Mouse (Mus musculus): ENCODE measurements around the gene E130114P18Rik. TPM values are rescaled to one million over a fixed set of nuclear protein-coding genes. Genes with fewer than 3 reads are reported as not detected.

The E130114P18Rik gene
- polyA plus RNA-seq, 1 experiment from 2014 or later = 21.3 TPM

GRCm38 (mm10) chr4:97582796-97583430, 195.0 kb downstream of the E130114P18Rik start:
- DNase-seq (ENCODE audit: extremely low spot score, low spot score) = no peak
- Histone ChIP-seq H3K27ac (peak overlapping the region; percentile 87), H3K36me3 (replicated peaks) (no peaks in the 10 kb centered on the region), H3K4me3 (peak overlapping the region; percentile 48), H3K9me3 (no peaks in the 10 kb centered on the region), H3K4me1 (peaks cover 98% of the 10 kb centered on the region), H3K27me3 (ENCODE audit: poor library complexity, severe bottlenecking) (no peaks in the 10 kb centered on the region)
- 29% methylated on average over 15 of the region's 15 CpGs for WGBS

DNA sequence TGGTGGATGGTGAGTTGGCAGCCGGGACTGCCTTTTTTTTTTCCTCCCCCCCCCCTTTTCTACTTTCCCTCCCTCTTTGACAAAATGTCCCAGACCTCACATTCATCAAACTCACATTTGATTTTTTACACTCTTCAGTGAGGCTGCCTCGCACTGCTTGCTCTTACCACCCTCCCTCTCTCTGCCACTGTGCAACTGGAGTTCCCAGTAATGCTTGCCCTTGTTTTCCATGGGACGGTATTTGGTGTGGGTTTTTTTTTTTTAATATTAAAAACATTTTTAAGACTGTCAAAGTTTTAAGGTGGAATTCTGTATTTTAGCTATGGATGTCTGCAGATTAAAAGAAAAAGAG, 195.8 kb downstream of the E130114P18Rik start:
- Histone ChIP-seq H3K27me3 (ENCODE audit: poor library complexity, severe bottlenecking) (no peaks in the 10 kb centered on the region), H3K4me3 (peak overlapping the region; percentile 48), H3K9me3 (no peaks in the 10 kb centered on the region), H3K36me3 (replicated peaks) (no peaks in the 10 kb centered on the region), H3K27ac (peak overlapping the region; percentile 87), H3K4me1 (peaks cover 98% of the 10 kb centered on the region)
- WGBS = 73% methylated on average over 3 of the region's 3 CpGs
- DNase-seq (ENCODE audit: extremely low spot score, low spot score) = no peak

DNA sequence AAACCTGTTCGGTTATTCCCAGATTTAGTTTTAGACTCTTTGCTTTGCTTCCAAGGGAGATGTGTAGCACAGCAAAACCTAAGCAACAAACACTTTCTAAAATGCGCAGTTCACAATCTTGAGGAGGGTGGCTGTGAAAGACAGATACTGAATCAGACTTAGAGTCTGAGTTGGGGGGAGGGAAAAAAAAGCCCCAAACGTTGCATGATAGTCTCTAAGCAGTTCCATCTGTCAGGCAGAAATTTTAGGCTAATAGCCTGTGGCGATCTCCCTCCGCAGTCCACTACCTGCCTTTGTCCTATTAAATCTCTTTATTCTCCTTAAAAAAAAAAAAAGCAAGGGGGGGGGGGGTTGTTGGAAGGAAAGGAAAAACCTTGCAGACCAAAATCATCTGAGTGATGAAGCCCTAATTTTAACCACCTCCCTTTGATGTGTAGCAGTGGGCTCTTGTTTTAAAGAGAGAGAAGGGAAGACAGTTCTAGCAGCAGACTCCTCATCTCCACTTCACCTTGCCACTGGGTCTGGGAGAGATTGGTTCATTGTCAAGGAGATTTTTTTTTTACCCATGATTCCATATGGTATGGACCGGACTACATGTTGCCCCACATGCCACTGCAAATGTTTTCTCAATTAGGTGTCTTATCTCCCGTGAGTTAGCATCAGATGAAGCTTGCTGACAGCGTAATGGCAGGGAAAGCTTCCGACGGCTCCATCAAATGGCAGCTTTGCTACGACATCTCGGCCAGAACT, 196.4 kb downstream of the E130114P18Rik start:
- peak; percentile 19 for DNase-seq (ENCODE audit: extremely low spot score, low spot score)
- H3K36me3 ChIP-seq (replicated peaks) = no peaks in the 10 kb centered on the region
- H3K27ac ChIP-seq = peak overlapping the region; percentile 87
- H3K4me1 ChIP-seq = peaks cover 94% of the 10 kb centered on the region
- H3K27me3 ChIP-seq (ENCODE audit: poor library complexity, severe bottlenecking) = no peaks in the 10 kb centered on the region
- H3K4me3 ChIP-seq = peak overlapping the region; percentile 48
- 56% methylated on average over 12 of the region's 12 CpGs for WGBS
- H3K9me3 ChIP-seq = no peaks in the 10 kb centered on the region

DNA sequence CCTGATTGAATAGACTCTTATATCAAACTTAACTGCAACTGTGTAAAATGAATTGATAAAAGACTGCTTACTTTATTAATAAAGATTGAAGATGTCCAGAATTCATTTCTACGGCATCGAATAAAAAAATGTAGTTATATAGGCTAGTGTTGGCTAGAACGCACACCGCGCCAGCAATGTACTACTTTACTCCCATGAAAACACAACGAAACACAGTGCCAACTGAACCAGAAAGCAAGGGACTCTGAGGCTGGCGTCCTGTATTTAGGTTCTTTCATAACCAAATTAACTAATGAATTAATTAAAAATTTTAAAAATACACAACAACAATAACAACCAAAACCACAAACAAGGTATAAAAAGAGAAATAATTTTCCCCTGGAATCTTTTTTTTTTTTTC, 197.0 kb downstream of the E130114P18Rik start:
- H3K4me3 ChIP-seq = peak overlapping the region; percentile 48; the same call in 1 of the 2 replicates
- H3K9me3 ChIP-seq = no peaks in the 10 kb centered on the region
- H3K36me3 ChIP-seq (replicated peaks) = no peaks in the 10 kb centered on the region
- no peaks in the 10 kb centered on the region for H3K27me3 ChIP-seq (ENCODE audit: poor library complexity, severe bottlenecking)
- H3K4me1 ChIP-seq = peaks cover 90% of the 10 kb centered on the region
- WGBS = 80% methylated on average over 7 of the region's 7 CpGs
- H3K27ac ChIP-seq = peak overlapping the region; percentile 87
- no peak for DNase-seq (ENCODE audit: extremely low spot score, low spot score)

DNA sequence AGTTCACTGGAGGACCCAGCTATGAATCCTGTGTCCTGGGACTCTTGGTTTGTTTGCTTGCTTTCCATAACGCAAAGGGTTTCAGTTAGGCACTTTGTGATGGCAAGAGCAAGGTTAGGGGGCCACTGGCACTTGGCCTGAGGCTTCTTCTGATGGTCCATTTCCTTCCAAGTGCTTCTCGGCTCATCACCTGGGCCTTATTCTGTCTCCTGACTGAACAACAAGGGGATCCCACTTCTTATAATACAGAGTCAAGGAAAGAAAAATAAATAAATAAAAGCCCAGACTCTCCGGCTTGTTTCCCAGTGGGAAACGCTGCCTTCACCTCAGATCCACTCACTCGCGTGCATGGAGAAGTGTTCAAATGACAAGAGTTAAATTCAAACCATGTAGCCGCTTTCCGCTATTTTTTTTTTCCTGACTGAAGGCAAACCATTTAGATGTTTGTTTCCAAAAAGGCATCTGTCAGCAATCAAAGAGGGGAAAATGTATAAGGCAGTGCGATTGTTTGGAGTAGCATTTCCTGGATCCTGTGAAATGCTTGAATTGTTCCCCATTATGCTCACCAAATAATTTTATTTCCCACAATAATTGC, 199.2 kb downstream of the E130114P18Rik start:
- H3K27ac ChIP-seq = peak overlapping the region; percentile 17; the same call in 1 of the 2 replicates
- no peaks in the 10 kb centered on the region; the same call in 1 of the 2 replicates for H3K36me3 ChIP-seq (replicated peaks)
- WGBS = 74% methylated on average over 9 of the region's 9 CpGs
- DNase-seq (ENCODE audit: extremely low spot score, low spot score) = no peak
- H3K27me3 ChIP-seq (ENCODE audit: poor library complexity, severe bottlenecking) = no peaks in the 10 kb centered on the region
- H3K4me3 ChIP-seq = no peak overlapping the region
- H3K4me1 ChIP-seq = peaks cover 79% of the 10 kb centered on the region
- H3K9me3 ChIP-seq = no peaks in the 10 kb centered on the region

DNA sequence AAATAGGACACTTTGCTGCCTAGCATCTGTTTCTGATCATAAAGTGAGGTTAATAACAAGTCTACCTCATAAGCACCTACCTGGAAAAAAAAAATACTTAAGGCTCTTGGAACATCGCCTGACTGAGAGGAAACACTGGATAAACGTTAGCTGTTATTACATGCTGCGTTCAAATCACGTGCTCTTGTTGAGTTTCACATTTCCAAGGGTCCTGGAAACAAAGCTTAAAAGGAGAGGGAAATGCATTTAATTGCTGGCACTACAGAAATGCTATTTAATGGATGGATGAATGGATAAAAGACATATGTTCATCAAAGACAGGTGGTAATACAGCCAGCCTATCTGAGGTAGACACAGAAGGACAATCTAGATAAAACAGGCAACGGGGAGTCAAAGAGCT, 200.4 kb downstream of the E130114P18Rik start:
- Histone ChIP-seq H3K36me3 (replicated peaks) (no peaks in the 10 kb centered on the region; the same call in 1 of the 2 replicates), H3K27ac (peak overlapping the region; percentile 17; the same call in 1 of the 2 replicates), H3K9me3 (no peaks in the 10 kb centered on the region), H3K4me1 (peaks cover 66% of the 10 kb centered on the region), H3K4me3 (no peak overlapping the region), H3K27me3 (ENCODE audit: poor library complexity, severe bottlenecking) (no peaks in the 10 kb centered on the region)
- WGBS = 71% methylated on average over 5 of the region's 5 CpGs
- no peak for DNase-seq (ENCODE audit: extremely low spot score, low spot score)

DNA sequence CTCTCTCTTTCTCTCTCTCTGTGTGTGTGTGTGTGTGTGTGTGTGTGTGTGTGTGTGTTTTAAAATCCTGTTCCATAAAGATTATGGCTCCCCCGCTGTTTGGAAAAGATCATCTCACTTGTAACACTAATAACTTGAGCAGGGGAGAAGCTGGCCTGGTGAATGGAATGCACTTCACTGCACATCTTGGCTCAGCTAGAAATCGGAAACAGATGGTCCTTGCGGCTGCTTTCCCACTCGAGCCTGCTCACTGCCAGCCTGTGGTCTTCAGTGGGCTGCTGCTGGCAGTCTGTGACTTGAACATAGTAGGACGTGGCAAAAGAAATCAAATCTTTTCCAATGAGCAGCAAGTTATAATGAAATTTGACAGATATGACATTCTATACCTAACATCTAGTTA, 202.4 kb downstream of the E130114P18Rik start:
- H3K4me1 ChIP-seq = peaks cover 50% of the 10 kb centered on the region
- WGBS = 51% methylated on average over 5 of the region's 5 CpGs
- no peaks in the 10 kb centered on the region for H3K9me3 ChIP-seq
- H3K27ac ChIP-seq = peak overlapping the region; percentile 17; the same call in 1 of the 2 replicates
- no peaks in the 10 kb centered on the region for H3K27me3 ChIP-seq (ENCODE audit: poor library complexity, severe bottlenecking)
- no peak for DNase-seq (ENCODE audit: extremely low spot score, low spot score)
- H3K4me3 ChIP-seq = no peak overlapping the region
- no peaks in the 10 kb centered on the region; the same call in 1 of the 2 replicates for H3K36me3 ChIP-seq (replicated peaks)

DNA sequence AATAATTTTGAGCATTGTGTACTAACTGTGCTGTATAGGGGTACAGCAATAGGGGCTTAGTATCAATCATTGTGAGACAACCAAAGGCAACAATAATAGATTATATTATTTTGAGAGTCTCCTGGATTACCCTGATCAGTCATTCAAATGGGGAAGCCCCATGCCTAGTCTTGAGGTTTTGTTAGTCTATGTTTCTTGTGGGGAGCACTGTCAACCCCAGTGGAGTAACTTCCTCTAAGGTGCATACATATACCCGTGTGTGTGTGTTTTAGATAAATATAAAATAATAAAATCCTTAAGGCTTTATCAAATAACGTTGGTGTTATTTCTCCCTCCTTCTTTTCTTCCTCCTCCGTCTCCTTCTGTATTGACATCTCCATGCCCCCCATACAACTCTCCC, 208.6 kb downstream of the E130114P18Rik start:
- Histone ChIP-seq H3K27me3 (ENCODE audit: poor library complexity, severe bottlenecking) (no peaks in the 10 kb centered on the region), H3K9me3 (no peaks in the 10 kb centered on the region), H3K27ac (no peak overlapping the region), H3K4me3 (no peak overlapping the region), H3K4me1 (peaks cover 2% of the 10 kb centered on the region; the same call in 1 of the 2 replicates), H3K36me3 (replicated peaks) (no peaks in the 10 kb centered on the region; the same call in 1 of the 2 replicates)
- no peak for DNase-seq (ENCODE audit: extremely low spot score, low spot score)
- WGBS = 88% methylated on average over 3 of the region's 3 CpGs

- 0 out of 2 replicates have a peak overlapping the region, but pooled peaks have one; percentile 0 for H3K27ac ChIP-seq
- WGBS = 33% methylated on average over 4 of the region's 4 CpGs
- DNase-seq (ENCODE audit: extremely low spot score, low spot score) = no peak
- no peak overlapping the region for H3K4me3 ChIP-seq
- H3K9me3 ChIP-seq = no peaks in the 10 kb centered on the region
- no peaks in the 10 kb centered on the region for H3K27me3 ChIP-seq (ENCODE audit: poor library complexity, severe bottlenecking)
- H3K4me1 ChIP-seq = no peaks in the 10 kb centered on the region
- no peaks in the 10 kb centered on the region; the same call in 1 of the 2 replicates for H3K36me3 ChIP-seq (replicated peaks)
Measured at GRCm38 (mm10) chr4:97564656-97565055, 213.2 kb downstream of the E130114P18Rik start.

GRCm38 (mm10) chr4:97564199-97564598, 213.7 kb downstream of the E130114P18Rik start:
- Histone ChIP-seq H3K27me3 (ENCODE audit: poor library complexity, severe bottlenecking) (no peaks in the 10 kb centered on the region), H3K36me3 (replicated peaks) (no peaks in the 10 kb centered on the region; the same call in 1 of the 2 replicates), H3K4me1 (no peaks in the 10 kb centered on the region), H3K27ac (0 out of 2 replicates have a peak overlapping the region, but pooled peaks have one; percentile 0), H3K4me3 (no peak overlapping the region), H3K9me3 (no peaks in the 10 kb centered on the region)
- 84% methylated on average over 6 of the region's 6 CpGs for WGBS
- no peak for DNase-seq (ENCODE audit: extremely low spot score, low spot score)

- no peaks in the 10 kb centered on the region for H3K27me3 ChIP-seq (ENCODE audit: poor library complexity, severe bottlenecking)
- WGBS = 78% methylated on average over 2 of the region's 2 CpGs
- no peaks in the 10 kb centered on the region for H3K36me3 ChIP-seq (replicated peaks)
- H3K9me3 ChIP-seq = no peaks in the 10 kb centered on the region
- H3K27ac ChIP-seq = no peak overlapping the region
- H3K4me1 ChIP-seq = no peaks in the 10 kb centered on the region
- H3K4me3 ChIP-seq = no peak overlapping the region
- DNase-seq (ENCODE audit: extremely low spot score, low spot score) = no peak
Measured at GRCm38 (mm10) chr4:97557585-97557984, 220.3 kb downstream of the E130114P18Rik start.

DNA sequence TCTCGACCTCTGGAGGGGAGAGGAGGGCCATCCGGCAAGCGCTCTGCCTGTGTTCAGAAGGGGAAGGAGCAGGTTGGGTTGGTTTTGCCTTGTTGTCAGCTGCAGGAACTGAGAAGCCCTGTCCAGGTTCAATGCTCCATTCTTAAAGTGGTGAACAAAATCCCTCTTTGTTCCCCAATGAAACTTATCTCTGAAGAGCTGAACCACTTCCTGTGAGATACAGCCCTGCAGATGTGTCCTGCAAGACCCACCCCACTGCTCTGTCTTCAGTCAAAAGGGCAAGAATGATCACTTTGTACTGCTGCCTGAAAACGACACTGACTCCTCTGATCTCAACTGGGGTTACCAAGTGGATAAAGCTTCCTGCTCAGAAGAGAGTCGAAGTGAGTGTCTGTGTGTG, 233.9 kb downstream of the E130114P18Rik start:
- Histone ChIP-seq H3K36me3 (replicated peaks) (no peaks in the 10 kb centered on the region), H3K4me3 (no peak overlapping the region), H3K4me1 (peaks cover 4% of the 10 kb centered on the region; the same call in 1 of the 2 replicates), H3K9me3 (no peaks in the 10 kb centered on the region), H3K27ac (no peak overlapping the region), H3K27me3 (ENCODE audit: poor library complexity, severe bottlenecking) (no peaks in the 10 kb centered on the region)
- WGBS = 50% methylated on average over 5 of the region's 5 CpGs
- no peak for DNase-seq (ENCODE audit: extremely low spot score, low spot score)

DNA sequence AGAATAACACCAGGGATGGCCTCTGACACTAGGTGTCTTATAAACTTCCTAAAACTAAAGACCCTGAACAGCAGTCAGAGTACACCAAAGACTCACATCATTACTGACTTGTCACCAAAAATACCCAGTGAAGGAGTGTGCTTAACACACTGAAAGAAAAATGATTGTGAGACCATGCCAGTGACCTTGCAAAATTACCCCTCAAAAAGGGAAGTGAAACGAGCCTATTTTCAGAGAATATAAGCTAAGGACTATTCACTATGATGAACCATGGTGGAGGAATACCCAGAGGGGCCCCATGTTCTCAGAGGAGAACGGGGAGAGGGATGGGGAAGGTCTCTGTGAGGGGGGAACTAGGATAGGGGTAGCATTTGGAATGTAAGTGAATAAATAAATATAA, 245.8 kb downstream of the E130114P18Rik start:
- Histone ChIP-seq H3K9me3 (no peaks in the 10 kb centered on the region), H3K4me1 (no peaks in the 10 kb centered on the region), H3K4me3 (no peak overlapping the region), H3K27ac (no peak overlapping the region), H3K36me3 (replicated peaks) (no peaks in the 10 kb centered on the region), H3K27me3 (ENCODE audit: poor library complexity, severe bottlenecking) (no peaks in the 10 kb centered on the region)
- 72% methylated on average over 2 of the region's 2 CpGs for WGBS
- no peak for DNase-seq (ENCODE audit: extremely low spot score, low spot score)

Data from forebrain, embryonic 10.5 days (tissue).